Mouse (Mus musculus): ENCODE data around the gene Ipcef1. TPM values are rescaled to one million over a fixed set of nuclear protein-coding genes. Genes with fewer than 3 reads are reported as not detected.

Gene Ipcef1
- total RNA-seq (2023), result 164 TPM

DNA sequence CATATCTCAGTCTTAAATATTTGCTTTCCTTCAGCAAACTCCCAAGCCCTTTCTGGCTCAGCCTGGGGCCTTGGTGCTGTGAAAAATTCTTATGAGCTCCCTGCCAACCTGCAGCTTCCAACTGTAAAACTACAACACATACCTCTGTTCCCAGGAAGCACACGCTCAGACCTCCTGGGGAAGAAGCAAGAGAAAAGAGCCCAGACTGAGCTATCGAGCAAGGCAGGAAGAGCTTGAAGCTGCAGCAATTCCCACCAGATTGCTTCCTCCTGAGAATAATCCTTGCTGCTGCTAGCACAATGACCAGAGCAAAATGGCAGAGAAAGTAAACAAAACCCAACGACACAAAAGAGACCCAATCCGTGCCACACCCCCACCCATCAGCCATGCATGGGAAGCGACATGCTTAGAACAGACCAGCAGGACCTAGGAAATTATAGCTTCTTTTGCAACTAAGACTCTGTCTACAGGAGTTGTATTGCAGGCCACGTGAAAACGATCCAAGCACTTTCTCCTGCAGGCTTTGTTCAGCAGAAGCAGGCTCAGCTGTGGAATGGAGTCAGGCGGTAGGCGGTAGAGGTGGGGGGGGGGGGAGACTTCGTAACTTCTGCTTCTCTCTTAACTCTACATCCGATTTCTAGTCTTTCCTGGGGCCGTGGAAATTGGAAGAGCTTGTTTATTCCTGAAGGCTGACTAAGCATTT lies at the start of gene Ipcef1:
Gene Ipcef1 (minus strand): TSS at position 164 of the 703 bp plus-strand sequence.

Other genes starting within 250 kb of the Ipcef1 start
- 13.0 TPM for gene Cnksr3, start 159.8 kb upstream of the Ipcef1 start, total RNA-seq (2023)

Measured in CD4-positive naive resting alpha-beta T cell, adult 57 days (primary cell).